Mouse (Mus musculus) brain, embryonic 14.5 days (tissue): ENCODE results near the gene Rb1. TPM values are rescaled to one million over a fixed set of nuclear protein-coding genes. Genes with fewer than 3 reads are reported as not detected.
A peak's percentile ranks its signal among the peaks of the same experiment; 100 is the strongest.

Experiments
- DNase-seq: peaks from one replicate; pipeline ENCODE4 v3.0.0-alpha.2; 2011; ENCODE audit warnings: low read depth
- CTCF ChIP-seq: fragments of 200-500 bp; IDR thresholded peaks from 2 replicates; pipeline ENCODE4 v1.5.1; 2012; ENCODE audit warnings: inconsistent platforms, mild to moderate bottlenecking, moderate library complexity, borderline replicate concordance; ENCODE audit not compliant: insufficient read depth, insufficient read length; ENCODE audit errors: extremely low read depth
- POLR2A ChIP-seq: fragments of 200-500 bp; IDR thresholded peaks from 2 replicates; pipeline ENCODE4 v1.6.1; 2012; ENCODE audit warnings: mild to moderate bottlenecking, inconsistent platforms, borderline replicate concordance; ENCODE audit not compliant: poor library complexity, insufficient read depth, insufficient read length, severe bottlenecking; ENCODE audit errors: extremely low read depth
- polyA plus RNA-seq: library from polyadenylated mRNA; depleted of rRNA; stranded (reverse); fragments of >200 nt; gene quantifications from 2 replicates; pipeline ENCODE4 v1.2.3, GENCODE M21; 2012; rRNA removed

The Rb1 gene
- polyA plus RNA-seq, 1 experiment = 38.2 TPM

GRCm38 (mm10) chr14:73142896-73143709 is 182.5 kb downstream of the Rb1 start:
- TF ChIP-seq CTCF (no peak), POLR2A (peak; percentile 60)
- DNase-seq = peak; percentile 91

DNA sequence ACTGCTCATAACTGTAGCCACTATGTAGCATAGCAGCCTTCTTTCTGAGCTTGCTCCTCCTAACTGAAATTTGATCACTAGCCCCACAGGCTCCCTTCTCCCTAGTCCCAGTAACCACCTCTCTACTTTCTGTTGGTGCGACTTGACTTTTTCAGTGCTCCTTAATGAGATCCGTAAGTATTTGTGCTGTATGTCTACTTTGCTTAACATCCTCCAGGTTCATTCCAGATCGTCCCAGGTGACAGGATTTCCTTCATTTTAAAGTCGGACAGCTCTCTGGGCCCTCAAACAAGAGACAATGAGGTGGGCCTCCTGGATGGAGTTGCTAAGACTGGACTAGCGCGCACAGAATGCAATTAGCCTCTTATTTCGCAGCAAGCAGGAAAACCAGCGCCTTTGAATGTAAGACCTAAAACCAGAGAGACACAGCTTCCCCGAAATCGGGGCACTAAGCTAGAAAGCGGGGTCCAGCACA is 183.2 kb downstream of the Rb1 start:
- TF ChIP-seq POLR2A (no peak), CTCF (no peak)
- peak; percentile 83 for DNase-seq

DNA sequence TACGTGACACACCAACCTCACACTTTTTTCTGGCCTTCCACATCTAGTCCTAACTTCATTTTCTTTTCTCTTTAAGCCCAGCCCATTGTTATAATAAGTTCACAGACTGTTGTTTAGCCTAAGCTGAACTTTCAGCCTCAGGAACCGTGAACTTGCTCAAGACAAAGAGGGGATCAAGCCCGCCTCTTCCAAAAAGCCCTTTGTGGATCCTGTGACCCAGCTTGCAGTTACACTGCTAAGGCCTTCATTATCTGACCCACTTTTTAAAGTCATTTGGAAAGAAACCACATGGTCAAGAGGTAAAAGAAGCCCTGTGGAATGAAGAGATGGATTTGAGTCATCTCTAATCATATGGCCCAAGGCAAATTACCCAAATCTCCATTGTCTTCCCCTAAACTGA is 183.8 kb downstream of the Rb1 start:
- no peak for DNase-seq
- no peak for TF ChIP-seq CTCF
- TF ChIP-seq POLR2A = no peak

DNA sequence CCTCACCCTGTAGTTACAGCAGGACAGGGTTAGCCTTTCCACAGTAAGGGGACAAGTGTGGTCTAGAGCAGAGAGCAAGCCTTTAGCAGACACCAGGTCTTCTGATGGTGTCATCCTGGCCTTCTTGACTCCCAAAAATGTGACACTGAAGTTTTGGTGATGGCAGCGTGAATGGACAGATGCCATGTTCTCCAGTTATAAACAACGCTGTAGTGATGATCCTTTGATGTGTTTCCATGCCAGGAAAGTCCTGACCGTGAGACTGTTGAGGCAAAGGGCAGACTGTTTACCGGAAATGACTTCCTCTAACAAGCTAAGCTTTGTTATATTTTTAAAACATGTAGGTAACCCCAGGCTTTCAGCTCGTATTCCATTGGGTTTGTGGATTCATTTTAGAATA is 185.8 kb downstream of the Rb1 start:
- no peak for DNase-seq
- TF ChIP-seq POLR2A (no peak), CTCF (no peak)

DNA sequence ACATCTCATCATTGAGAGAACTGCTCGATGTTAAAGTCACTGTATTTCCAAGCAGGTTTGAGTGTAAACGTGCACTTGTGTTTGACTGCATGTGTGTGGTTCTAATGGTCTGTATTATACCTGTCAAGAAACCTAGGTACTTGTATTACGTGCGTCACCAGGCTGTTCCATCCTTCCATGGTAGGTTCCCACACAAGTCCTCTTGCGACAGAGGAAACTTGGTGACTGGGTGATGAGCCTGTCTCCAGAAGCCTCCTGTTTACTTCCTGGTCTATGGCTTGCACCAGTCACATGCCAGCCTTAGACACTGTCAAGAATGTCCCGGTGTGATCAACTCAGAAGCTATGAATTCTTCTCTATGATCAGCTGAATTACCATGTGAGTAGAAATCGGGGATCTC is 187.1 kb downstream of the Rb1 start:
- no peak for TF ChIP-seq CTCF
- TF ChIP-seq POLR2A = no peak
- DNase-seq = no peak

DNA sequence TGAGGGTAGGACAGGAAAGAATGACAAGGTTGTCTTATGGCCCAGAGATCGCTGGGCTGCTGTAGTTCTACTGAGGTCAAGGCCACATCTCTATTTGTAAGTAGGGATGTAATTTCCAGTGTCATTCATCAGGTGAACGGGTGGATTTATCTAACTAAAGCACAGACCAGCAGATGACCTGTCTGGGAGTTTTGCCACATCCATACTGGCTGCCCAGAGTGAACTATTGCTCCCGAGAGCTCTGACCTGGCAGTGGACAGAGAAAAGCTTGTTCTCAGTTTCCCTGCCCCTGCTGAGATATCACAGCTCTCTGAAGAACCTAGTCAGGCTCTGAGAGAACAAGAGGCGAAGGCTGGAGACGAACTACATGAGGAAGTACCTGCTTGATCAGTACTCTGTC is 188.4 kb downstream of the Rb1 start:
- no peak for DNase-seq
- TF ChIP-seq CTCF (no peak), POLR2A (no peak)

Other genes starting within 250 kb of the Rb1 start
- gene Rcbtb2, start 202.8 kb downstream of the Rb1 start, polyA plus RNA-seq = 58.8 and 69.3 TPM in 2 replicates
- gene Lpar6, start 87.9 kb downstream of the Rb1 start, polyA plus RNA-seq = 3.6 and 4.2 TPM in 2 replicates
- 371 and 377 TPM in 2 replicates for gene Itm2b, start 59.5 kb upstream of the Rb1 start, polyA plus RNA-seq
- gene Med4, start 184.2 kb upstream of the Rb1 start, polyA plus RNA-seq = 47.9 and 52.2 TPM in 2 replicates
- gene Sucla2, start 199.5 kb upstream of the Rb1 start, polyA plus RNA-seq = 46.0 and 52.8 TPM in 2 replicates
- 3.6 and 4.8 TPM in 2 replicates for gene Nudt15, start 222.4 kb upstream of the Rb1 start, polyA plus RNA-seq